In genomic region chr3:10647975-10648511, GRCm38 (mm10) we compare ENCODE assay signal across 17 mouse cellular contexts.
"Had no signal": no experiment of that assay in that cellular context is flagged by ENCODE, and none has a peak within 500 bp of the region (broad histone marks: within the 10 kb centered on the region; RNA-seq: fewer than 3 reads in every experiment).

No protein-coding gene starts in this region.

- DNase-seq: lung, adult 18-20 months; lung, embryonic 14.5 days; lung, postnatal 10 days; lung, postnatal 4 days; midbrain, embryonic 14.5 days; right cerebral cortex, postnatal 14 days; thymus, adult 2 months; thymus, postnatal 25 days; thymus, postnatal 4 days had no signal

- H3K27ac ChIP-seq: midbrain, embryonic 10.5 days; midbrain, embryonic 12.5 days; neural tube, embryonic 13.5 days; stomach, embryonic 15.5 days; stomach, postnatal 0 days had no signal

- H3K9ac ChIP-seq: lung, embryonic 14.5 days; midbrain, embryonic 12.5 days; neural tube, embryonic 13.5 days; stomach, embryonic 15.5 days had no signal

- H3K4me1 ChIP-seq: megakaryocyte, embryonic 14.5 days; midbrain, embryonic 10.5 days; midbrain, embryonic 12.5 days; neural tube, embryonic 13.5 days; stomach, embryonic 15.5 days had no signal

- H3K9me3 ChIP-seq: megakaryocyte, embryonic 14.5 days; midbrain, embryonic 10.5 days; midbrain, embryonic 12.5 days; neural tube, embryonic 13.5 days; stomach, embryonic 15.5 days had no signal

- H3K4me3 ChIP-seq: megakaryocyte, embryonic 14.5 days; midbrain, embryonic 10.5 days; midbrain, embryonic 12.5 days; myocyte; neural tube, embryonic 13.5 days; stomach, embryonic 15.5 days had no signal

- H3K36me3 ChIP-seq: midbrain, embryonic 10.5 days; midbrain, embryonic 12.5 days; neural tube, embryonic 13.5 days; stomach, embryonic 15.5 days had no signal

- ATAC-seq: midbrain, embryonic 16.5 days had no signal
